Mouse (Mus musculus): ENCODE results near the gene Chd1l. TPM values are rescaled to one million over a fixed set of nuclear protein-coding genes. Genes with fewer than 3 reads are reported as not detected.

The Chd1l gene
- polyA plus RNA-seq, 1 experiment: 7.8 TPM

DNA sequence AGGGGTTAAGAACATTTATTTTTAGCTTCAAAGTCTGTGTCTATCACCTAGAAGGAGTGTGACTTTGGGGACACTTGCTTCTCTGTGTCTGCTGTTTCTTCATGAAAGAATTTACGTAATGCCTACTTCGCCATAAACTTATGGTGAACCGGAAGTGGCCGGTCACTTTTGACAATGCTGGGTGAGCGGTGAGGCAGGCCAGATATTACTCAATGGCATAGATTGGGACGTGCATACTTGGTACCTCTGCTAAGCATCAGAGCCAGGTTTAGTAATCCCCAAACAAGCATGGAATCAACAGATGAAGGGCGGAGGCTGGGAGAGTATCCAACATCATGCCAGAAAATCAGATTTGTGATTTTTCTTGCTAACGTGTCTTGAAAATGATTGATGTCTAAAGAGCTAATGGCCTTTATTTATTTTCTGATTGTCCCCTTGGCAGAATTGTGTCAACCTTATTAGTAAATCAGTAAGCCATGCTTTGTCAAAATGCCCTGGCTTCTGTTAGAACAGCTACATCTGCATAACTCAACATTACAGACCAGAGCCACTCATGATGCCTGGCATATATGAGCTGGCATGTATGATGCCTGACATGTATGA, 21.4 kb upstream of the Chd1l start:
- H3K4me1 ChIP-seq (ENCODE audit: control insufficient read depth, insufficient read depth, insufficient read length, low read length): peaks cover 3% of the 10 kb centered on the region; the same call in 1 of the 2 replicates
- no peak overlapping the region for H3K4me3 ChIP-seq (ENCODE audit: insufficient read depth, low read depth, low read length)
- H3K27ac ChIP-seq (replicated peaks; ENCODE audit: low read depth, low read length): no peak overlapping the region

DNA sequence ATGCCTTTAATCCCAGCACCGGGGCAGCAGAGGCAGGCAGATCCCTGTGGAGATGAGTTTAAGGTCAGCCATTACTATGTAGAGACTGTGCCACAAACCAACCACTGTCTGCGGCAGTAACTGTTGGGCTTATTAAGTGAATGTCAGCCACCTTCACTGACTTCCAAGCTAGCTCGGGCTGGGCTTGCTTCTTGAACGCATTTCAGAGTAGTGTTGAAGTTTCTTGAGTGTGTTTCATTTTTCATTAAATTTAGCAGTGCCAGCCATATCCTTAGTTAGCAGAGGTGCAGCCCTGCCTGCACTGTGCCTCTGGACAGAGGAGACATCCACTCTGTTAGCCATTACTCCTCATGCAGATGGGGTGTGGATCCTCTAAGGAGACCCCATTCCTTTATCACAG, 20.7 kb upstream of the Chd1l start:
- Histone ChIP-seq H3K4me3 (ENCODE audit: insufficient read depth, low read depth, low read length) (no peak overlapping the region), H3K27ac (replicated peaks; ENCODE audit: low read depth, low read length) (no peak overlapping the region), H3K4me1 (ENCODE audit: control insufficient read depth, insufficient read depth, insufficient read length, low read length) (peaks cover 3% of the 10 kb centered on the region; the same call in 1 of the 2 replicates)

DNA sequence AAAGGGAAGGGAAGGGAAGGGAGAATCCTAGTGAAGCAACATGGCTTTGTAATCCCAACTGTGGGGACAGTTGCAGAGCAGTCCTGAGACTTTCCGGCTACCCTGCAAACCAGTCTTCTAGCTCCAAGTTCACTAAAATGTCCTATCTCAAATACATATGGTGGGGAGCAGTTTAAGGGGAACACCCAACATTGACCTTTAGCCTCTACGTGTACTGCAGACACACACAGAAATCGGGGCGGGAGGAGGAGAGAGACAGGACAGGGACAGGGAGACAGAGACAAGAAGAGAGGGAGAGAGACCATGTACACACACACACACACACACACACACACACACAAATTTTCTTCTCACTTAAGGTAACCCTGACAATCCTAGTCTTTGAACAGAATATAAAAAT, 19.9 kb upstream of the Chd1l start:
- Histone ChIP-seq H3K4me3 (ENCODE audit: insufficient read depth, low read depth, low read length) (no peak overlapping the region), H3K4me1 (ENCODE audit: control insufficient read depth, insufficient read depth, insufficient read length, low read length) (peaks cover 3% of the 10 kb centered on the region; the same call in 1 of the 2 replicates), H3K27ac (replicated peaks; ENCODE audit: low read depth, low read length) (no peak overlapping the region)

DNA sequence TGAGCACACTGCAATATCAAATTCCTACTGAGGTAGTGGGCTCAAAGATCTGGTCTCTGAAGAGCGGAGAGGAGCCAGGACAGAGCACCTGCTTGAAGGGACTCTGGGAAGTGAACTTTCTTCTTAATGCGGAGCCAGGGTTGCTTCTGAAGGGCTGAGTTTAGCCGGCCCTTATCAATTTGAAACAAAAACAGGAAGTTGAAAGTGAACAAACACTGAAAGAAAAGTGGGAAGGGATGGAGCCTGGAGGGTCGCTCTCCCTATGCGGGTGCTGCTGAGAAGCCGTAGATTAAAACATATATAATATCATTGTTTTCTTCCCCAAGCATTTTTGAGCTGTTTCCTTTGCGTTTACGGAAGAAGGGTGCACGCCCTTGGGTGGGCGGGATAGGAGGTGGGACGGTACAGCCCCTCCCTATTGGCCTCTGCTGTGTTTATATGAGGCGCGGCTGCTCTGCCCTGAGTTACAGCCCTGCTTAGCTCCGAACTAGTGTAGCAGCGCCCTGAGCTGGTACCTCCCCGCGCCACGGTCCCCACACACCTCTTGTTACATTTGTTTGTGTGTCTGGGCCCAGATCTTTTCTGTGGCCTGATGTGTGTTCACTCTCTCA, 18.5 kb upstream of the Chd1l start, which contains the start of gene Fmo5:
Gene Fmo5, plus strand, starts transcription at position 414 of the 611 bp plus-strand sequence.
- peak within 1 kb of the TSS; percentile 57 for H3K4me3 ChIP-seq (ENCODE audit: insufficient read depth, low read depth, low read length)
- H3K4me1 ChIP-seq (ENCODE audit: control insufficient read depth, insufficient read depth, insufficient read length, low read length): no peaks in the 10 kb centered on the region
- peak within 1 kb of the TSS; percentile 41 for H3K27ac ChIP-seq (replicated peaks; ENCODE audit: low read depth, low read length)

DNA sequence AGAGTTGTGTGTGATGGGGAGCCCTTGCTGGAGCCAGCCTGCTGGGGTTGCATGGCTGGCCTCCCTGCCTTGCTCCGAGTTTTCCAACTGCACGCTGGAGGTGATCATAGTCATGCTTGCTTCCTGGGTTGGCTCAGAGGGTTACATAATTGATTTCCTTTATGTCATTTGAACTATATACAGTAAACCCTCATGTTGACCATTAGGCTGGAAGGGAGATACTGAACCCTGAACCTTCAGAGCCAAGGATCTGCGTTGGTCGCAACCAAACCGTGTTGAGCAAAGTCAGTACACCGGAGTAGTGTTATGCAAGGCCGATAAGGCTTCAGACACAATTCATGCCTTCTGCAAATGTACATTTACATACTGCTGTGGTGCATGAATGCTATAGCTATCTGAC, 17.9 kb upstream of the Chd1l start:
- H3K27ac ChIP-seq (replicated peaks; ENCODE audit: low read depth, low read length): no peak overlapping the region
- H3K4me1 ChIP-seq (ENCODE audit: control insufficient read depth, insufficient read depth, insufficient read length, low read length): no peaks in the 10 kb centered on the region
- peak overlapping the region; percentile 33; the same call in 1 of the 2 replicates for H3K4me3 ChIP-seq (ENCODE audit: insufficient read depth, low read depth, low read length)

DNA sequence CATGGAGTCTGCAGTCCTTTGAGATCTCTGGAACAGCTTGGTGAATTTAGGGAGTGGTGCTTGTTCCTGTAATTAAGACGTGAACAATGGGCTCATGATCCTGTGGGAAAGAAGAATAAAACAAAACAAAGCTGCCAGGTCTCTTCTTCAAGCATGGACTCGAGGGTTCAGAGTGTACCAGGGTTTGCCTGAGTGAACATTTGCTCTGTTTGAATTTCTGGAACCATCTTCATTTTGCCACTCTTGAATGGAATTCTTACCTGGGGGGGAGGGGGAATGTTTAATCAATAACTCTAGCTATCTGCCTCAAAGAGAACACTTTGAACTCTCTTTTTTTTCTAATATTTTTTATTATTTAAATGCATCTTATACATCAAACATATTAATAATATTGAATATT, 14.6 kb upstream of the Chd1l start:
- Histone ChIP-seq H3K4me3 (ENCODE audit: insufficient read depth, low read depth, low read length) (no peak overlapping the region), H3K27ac (replicated peaks; ENCODE audit: low read depth, low read length) (no peak overlapping the region), H3K4me1 (ENCODE audit: control insufficient read depth, insufficient read depth, insufficient read length, low read length) (no peaks in the 10 kb centered on the region)

DNA sequence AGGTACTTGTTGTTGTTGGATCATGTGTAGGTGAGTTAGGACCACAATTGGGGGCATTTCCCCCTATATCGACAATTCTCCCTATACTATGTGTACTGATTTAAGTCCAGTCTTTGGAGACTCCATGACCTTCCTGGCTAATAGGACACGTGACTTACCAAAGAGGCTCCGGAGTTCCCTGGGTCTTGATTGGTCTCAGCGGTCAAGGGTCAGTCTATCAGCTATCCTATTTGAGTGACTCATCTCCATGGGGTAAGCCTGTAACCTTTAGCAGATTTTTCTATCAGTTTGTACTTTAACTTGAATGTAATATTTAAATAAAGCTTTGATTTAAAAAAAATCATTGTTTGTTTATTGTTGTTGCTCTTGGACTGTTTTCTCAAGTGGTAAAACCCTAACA, 10.7 kb upstream of the Chd1l start:
- no peak overlapping the region for H3K4me3 ChIP-seq (ENCODE audit: insufficient read depth, low read depth, low read length)
- H3K27ac ChIP-seq (replicated peaks; ENCODE audit: low read depth, low read length): no peak overlapping the region
- no peaks in the 10 kb centered on the region for H3K4me1 ChIP-seq (ENCODE audit: control insufficient read depth, insufficient read depth, insufficient read length, low read length)

DNA sequence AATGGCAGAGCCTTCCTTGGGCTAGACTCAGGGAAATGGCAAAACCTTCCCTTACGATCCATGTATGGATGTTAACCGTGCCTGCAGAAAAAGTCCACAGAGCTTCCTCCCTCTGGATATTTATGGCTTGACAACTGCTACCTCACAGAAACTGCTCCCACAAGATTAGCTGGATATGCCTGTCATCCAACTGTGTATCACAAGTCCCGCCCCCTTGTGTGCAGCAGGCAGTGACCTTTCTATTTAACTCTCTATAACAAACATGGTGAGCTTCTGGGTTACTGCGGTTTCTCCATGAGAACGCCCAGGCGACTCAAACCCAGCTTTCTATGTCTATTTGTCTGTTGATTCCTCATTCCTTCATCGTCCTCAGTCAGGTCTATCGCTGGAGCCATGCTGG, 7.9 kb upstream of the Chd1l start:
- Histone ChIP-seq H3K4me1 (ENCODE audit: control insufficient read depth, insufficient read depth, insufficient read length, low read length) (no peaks in the 10 kb centered on the region), H3K27ac (replicated peaks; ENCODE audit: low read depth, low read length) (no peak overlapping the region), H3K4me3 (ENCODE audit: insufficient read depth, low read depth, low read length) (no peak overlapping the region)

DNA sequence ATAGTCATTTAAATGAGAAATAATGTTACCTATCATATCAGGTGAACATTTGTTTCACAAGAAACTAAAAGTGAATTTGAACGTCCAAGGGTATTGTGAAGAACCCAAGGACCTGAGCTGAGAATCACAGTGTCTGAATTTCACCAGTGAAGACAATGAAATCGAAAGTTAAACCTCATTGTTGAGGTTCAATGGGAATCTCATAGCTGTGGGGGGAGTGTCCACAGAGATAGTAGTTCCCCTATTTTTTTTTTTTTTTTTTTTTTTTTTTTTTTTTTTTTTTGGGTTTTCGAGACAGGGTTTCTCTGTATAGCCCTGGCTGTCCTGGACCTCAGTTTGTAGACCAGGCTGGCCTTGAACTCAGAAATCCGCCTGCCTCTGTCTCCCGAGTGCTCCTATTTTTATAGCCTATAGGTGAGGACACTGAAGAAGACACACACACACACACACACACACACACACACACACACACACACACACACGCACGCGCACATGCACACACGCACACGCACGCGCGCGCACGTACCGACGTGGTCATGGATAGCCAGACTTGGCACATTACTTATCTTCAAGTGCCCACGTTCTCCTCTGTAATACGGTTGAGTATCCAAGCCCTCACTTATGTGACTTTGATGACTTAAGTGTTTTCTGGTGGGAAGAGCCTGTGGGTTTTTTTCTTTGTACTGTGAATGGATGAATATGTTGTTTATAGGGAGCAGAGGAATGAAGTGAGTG, 7.3 kb upstream of the Chd1l start:
- H3K4me1 ChIP-seq (ENCODE audit: control insufficient read depth, insufficient read depth, insufficient read length, low read length): no peaks in the 10 kb centered on the region
- no peak overlapping the region for H3K4me3 ChIP-seq (ENCODE audit: insufficient read depth, low read depth, low read length)
- H3K27ac ChIP-seq (replicated peaks; ENCODE audit: low read depth, low read length): no peak overlapping the region

DNA sequence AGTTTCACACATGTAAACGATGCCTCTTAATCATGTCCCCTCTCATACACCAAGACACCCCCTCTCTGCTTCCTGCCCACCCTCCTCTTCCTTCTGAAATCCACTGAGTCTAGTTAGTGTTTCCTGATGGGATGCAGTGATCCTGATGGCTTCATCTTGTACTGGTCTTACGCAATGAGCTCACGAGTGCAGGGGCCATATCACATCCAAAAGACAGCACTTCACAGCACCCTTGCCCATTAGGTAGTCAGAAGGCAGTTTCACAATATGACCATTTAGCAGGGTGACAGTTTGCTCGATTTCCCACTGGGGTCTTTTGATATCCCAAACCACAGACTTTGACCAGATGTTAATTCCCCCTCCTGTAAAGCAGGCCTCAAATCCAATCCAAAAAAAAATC, 5.9 kb upstream of the Chd1l start:
- H3K27ac ChIP-seq (replicated peaks; ENCODE audit: low read depth, low read length): no peak overlapping the region
- H3K4me1 ChIP-seq (ENCODE audit: control insufficient read depth, insufficient read depth, insufficient read length, low read length): no peaks in the 10 kb centered on the region
- no peak overlapping the region for H3K4me3 ChIP-seq (ENCODE audit: insufficient read depth, low read depth, low read length)

DNA sequence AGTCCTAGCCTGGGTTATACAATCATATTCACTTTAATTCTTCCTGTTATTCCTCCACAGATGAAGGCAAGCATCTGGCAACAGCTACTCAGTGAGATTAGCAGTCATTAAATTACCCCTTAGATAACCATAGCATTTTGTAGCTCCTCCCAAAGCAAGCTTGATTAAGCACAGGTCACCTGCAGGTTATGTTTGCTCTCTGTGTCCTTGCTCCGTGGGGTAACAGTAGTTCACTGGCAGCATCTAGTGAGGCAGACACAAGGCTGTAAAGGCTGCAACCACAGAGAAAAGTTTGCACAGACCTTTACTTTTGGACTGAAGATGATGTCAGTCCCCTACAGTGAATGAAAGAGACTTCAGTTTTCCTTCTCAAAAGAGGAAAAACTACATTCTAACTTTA, 5.2 kb upstream of the Chd1l start:
- H3K4me1 ChIP-seq (ENCODE audit: control insufficient read depth, insufficient read depth, insufficient read length, low read length): no peaks in the 10 kb centered on the region
- H3K4me3 ChIP-seq (ENCODE audit: insufficient read depth, low read depth, low read length): no peak overlapping the region
- H3K27ac ChIP-seq (replicated peaks; ENCODE audit: low read depth, low read length): no peak overlapping the region

DNA sequence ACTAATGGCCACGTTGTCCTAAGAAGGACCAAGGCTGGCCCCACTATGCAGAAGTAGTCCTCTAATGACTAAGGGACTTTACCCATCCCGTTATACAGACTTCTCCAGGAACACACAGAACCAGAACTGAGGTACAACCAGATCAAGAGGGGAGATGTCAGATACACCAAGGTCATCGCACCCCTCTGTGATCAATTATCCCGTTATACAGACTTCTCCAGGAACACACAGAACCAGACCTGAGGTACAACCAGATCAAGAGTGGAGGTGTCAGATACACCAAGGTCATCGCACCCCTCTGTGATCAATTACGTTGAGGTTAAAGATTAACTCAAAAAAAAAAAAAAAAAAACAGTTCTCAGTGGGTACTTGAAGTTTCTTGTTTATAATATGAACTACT, 1.0 kb upstream of the Chd1l start:
- Histone ChIP-seq H3K27ac (replicated peaks; ENCODE audit: low read depth, low read length) (no peak overlapping the region), H3K4me3 (ENCODE audit: insufficient read depth, low read depth, low read length) (no peak overlapping the region), H3K4me1 (ENCODE audit: control insufficient read depth, insufficient read depth, insufficient read length, low read length) (peaks cover 3% of the 10 kb centered on the region; the same call in 1 of the 2 replicates)

DNA sequence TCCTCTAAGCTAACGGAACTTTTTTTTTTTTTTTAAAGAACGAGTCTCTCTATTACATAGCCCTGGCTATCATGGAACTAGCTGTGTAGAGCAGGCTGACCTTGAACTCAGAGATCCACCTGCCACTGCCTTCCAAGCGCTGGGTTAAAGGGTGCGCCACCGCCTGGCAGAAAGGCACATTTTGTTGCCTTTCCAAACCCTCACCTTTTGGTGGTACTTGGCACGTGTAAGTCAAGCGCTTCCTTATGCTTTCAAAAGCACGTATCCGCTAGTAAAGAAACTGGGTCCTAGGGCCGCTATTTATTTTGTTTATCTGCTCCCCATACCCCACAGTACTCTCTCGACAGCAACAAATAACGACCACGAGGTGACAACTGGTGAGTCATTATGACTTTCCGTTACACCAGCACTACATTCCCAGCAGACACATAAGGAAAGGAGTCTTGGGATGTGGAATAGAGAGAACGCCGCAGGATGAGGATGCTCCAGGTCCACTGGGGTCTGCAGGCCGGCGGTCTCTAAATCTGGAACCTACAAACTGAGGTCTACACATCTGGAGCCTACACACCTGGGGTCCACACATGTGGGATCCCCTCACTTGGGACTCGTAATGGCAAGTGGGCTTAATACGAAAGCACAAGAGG, 680 bp downstream of the Chd1l start:
- H3K4me3 ChIP-seq (ENCODE audit: insufficient read depth, low read depth, low read length): peak overlapping the region; percentile 94
- H3K27ac ChIP-seq (replicated peaks; ENCODE audit: low read depth, low read length): peak overlapping the region; percentile 83
- H3K4me1 ChIP-seq (ENCODE audit: control insufficient read depth, insufficient read depth, insufficient read length, low read length): peaks cover 3% of the 10 kb centered on the region; the same call in 1 of the 2 replicates

DNA sequence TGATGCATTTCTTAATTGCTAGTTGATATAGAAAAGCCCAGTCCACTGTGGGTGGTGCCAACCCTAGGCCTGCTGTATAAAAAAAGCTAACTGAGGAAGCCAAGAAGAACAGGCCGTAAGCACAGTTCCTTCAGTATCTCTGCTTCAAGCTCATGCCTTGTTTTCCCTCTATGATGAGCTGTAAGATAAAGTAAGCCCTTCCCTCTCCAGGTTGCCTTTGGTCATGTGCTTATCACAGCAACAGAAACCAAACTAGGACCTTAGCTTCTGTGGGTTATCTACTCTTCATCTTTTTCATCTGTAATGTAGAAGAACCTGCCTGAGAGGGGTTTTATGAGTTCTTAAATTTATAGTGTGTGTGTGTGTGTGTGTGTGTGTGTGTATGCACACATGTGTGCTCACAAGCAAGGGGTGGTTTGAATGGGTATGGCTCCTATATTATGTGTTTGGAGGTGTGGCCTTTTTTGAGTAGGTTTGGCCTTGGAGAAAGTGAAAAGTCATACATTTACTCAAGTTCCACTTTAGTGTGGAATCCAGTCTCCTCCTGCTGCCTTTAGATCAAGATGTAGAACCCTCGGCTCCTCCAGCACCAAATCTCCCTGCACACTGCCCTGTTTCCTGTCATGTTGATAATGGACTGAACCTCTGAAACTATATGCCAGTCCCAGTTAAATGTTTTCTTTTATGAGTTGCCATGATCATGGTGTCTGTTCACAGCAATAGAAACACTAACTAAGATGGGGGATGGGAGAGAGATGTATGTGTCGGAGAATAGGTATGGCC, 9.8 kb downstream of the Chd1l start:
- Histone ChIP-seq H3K4me3 (ENCODE audit: insufficient read depth, low read depth, low read length) (no peak overlapping the region), H3K4me1 (ENCODE audit: control insufficient read depth, insufficient read depth, insufficient read length, low read length) (no peaks in the 10 kb centered on the region), H3K27ac (replicated peaks; ENCODE audit: low read depth, low read length) (no peak overlapping the region)

DNA sequence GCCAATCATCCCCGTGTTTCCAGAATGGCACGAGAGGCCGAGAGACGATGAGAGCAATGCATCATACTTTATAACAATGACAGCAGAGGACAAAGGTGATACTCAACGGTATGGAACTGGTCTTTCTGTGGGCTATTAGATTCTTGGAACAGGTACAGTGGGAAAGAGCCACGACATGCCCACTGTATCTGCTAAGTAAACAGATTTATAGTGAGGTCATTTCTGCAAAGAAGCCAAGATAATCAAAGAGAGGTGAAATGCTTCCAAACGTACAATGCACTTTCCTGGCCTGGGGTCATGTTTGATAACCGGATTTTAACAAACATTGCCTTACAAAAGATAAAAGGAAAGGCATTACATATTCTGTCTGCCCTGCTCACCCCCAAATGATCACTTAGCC, 13.2 kb downstream of the Chd1l start:
- Histone ChIP-seq H3K4me3 (ENCODE audit: insufficient read depth, low read depth, low read length) (no peak overlapping the region), H3K27ac (replicated peaks; ENCODE audit: low read depth, low read length) (no peak overlapping the region), H3K4me1 (ENCODE audit: control insufficient read depth, insufficient read depth, insufficient read length, low read length) (no peaks in the 10 kb centered on the region)

All from brown adipose tissue, adult 24 weeks (tissue).